Mouse (Mus musculus): Measurements from ENCODE around the gene Ddx39. TPM values are rescaled to one million over a fixed set of nuclear protein-coding genes. Genes with fewer than 3 reads are reported as not detected.

Gene Ddx39
- polyA plus RNA-seq (2015; fragmentation: Nextera tagmentation; extraction: Ambion mirVana), result 110 and 128 TPM in 2 replicates

DNA sequence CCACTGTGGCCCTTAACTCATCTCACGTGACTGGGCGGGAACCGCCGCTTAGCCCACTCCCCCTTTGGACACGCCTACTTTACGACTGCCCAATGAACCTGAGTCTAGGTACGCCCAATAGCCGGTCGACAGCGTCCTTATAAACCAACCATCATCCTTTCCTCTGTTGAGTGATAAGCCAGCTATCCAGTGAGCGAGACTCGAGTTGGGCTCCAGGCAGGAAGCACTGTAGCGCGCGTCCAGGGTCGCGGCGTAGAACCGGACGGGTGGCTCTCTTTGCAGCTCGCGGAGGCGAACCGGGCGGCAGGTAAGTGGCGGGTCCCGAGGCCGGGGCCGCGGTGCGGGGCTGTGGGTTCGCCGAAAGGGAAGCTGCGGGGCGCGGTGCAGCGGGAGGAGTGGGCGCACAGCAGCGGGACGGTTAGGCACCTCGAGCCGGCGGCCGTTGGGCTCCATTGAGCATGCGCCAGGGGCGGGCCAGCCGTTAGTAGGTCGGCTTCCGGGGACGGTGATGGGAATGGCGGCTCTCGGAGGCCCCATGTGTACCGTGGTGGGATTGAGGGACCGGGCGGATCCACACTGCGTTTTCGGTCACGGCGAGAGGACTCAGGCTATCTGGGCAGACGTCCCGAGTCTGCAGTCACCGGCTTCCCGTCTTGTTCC, at the start of gene Ddx39:
Gene Ddx39, plus strand, starts transcription at position 147 of the 660 bp plus-strand sequence.
- WGBS, result under 1% methylated on average over 62 of the region's 63 CpGs
- Histone ChIP-seq H3K4me1 (replicated peaks; ENCODE audit: insufficient read depth, low read length) (0 out of 2 replicates have a peak, but pooled peaks cover 7% of the 10 kb centered on the region), H3K36me3 (ENCODE audit: insufficient read depth, low read length) (peaks cover 9% of the 10 kb centered on the region), H3K9ac (ENCODE audit: low read depth, low read length) (peak within 1 kb of the TSS; percentile 91), H3K27me3 (ENCODE audit: insufficient read depth, low read length) (no peaks in the 10 kb centered on the region), H3K4me2 (ENCODE audit: low read length) (peak within 1 kb of the TSS; percentile 69), H3K27ac (peak within 1 kb of the TSS; percentile 96), H3K9me3 (replicated peaks; ENCODE audit: low read length) (no peaks in the 10 kb centered on the region), H3K4me3 (replicated peaks; ENCODE audit: low read depth, low read length) (peak within 1 kb of the TSS; percentile 73)
- ATAC-seq (replicated peaks; ENCODE audit: low FRiP score, low read depth) (peak; percentile 99), DNase-seq (ENCODE audit: low spot score) (peak; percentile 100)
- TF ChIP-seq CTCF (IDR thresholded peaks at IDR 0.05; ENCODE audit: low read depth), result no peak

DNA sequence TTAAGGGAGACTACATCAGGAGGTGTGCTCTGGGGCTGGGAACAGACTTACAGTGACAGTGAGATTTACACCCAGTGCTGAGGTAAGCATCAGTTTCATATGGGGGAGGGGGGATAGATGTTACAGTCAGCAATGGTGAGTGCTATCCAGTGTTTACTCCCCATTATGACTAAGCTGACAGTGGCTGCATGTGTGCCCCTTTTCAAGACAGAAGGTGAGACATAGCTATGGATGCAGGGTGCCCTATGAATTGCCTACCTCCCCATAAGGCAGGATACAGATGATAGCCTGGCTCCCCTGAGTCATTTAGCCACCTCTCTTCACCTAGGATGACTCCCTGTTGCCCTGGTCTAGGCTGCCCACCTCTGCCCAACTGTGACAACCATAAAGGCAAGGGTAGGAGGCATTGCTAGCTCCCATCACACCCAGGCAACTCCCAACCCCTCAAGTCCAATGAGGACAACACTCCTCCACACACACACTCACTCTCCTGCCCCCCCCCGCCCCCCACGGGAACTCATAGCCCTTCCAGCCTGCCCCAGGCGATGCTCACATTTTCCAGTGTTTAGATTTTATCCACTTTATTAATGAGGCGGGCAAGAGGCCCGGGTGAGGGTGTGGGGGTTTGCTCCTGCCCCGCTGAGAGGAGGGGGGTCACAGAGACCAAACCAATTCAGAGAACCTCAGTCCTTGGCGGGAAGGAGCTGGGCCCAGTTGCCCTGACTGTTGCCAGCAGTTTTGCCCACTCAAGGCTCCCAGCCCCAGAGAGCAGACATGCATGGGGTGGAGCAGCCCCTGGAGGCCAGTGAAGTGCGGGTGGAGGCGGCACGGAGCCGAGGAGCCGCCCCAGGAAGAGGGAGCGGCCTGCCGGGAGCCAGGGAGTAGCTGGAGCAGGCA, 48.8 kb upstream of the Ddx39 start, which contains the start of gene Ptger1:
Gene Ptger1, plus strand, starts transcription at position 710 of the 897 bp plus-strand sequence.
- DNase-seq (ENCODE audit: low spot score) (peak; percentile 62), ATAC-seq (replicated peaks; ENCODE audit: low FRiP score, low read depth) (peak; percentile 27)
- H3K4me2 ChIP-seq (ENCODE audit: low read length), result peak within 1 kb of the TSS; percentile 28
- peaks cover 50% of the 10 kb centered on the region for H3K4me1 ChIP-seq (replicated peaks; ENCODE audit: insufficient read depth, low read length)
- H3K27ac ChIP-seq, result peak within 1 kb of the TSS; percentile 76
- H3K27me3 ChIP-seq (ENCODE audit: insufficient read depth, low read length), result no peaks in the 10 kb centered on the region
- WGBS, result 8% methylated on average over 14 of the region's 14 CpGs
- H3K9me3 ChIP-seq (replicated peaks; ENCODE audit: low read length), result no peaks in the 10 kb centered on the region
- H3K9ac ChIP-seq (ENCODE audit: low read depth, low read length), result peak within 1 kb of the TSS; percentile 51; the same call in 1 of the 2 replicates
- 0 out of 2 replicates have a peak, but pooled peaks have one; percentile 8 for TF ChIP-seq CTCF (IDR thresholded peaks at IDR 0.05; ENCODE audit: low read depth)
- H3K36me3 ChIP-seq (ENCODE audit: insufficient read depth, low read length), result peaks cover 18% of the 10 kb centered on the region
- no peak within 1 kb of the TSS; the same call in 1 of the 2 replicates for H3K4me3 ChIP-seq (replicated peaks; ENCODE audit: low read depth, low read length)

DNA sequence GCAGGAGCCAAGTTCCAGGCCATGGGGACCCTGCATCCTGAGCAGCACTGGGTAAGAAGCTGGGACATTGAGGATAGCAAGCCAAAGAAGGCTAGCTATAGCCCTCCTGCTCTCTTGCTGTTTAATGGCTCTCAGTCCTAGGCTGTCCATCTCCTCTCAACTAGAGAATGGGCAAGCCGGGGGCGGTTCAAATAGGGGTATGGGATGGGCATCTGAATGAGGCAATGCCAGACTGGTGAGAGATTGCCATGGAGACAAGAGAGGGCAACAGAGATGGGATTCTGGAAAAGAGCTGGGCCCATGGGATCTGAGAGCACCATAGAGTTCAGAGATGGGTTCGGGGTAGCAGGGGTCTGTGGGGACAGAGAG, 48.1 kb upstream of the Ddx39 start:
- Histone ChIP-seq H3K4me3 (replicated peaks; ENCODE audit: low read depth, low read length) (no peak overlapping the region; the same call in 1 of the 2 replicates), H3K4me1 (replicated peaks; ENCODE audit: insufficient read depth, low read length) (peaks cover 44% of the 10 kb centered on the region), H3K9ac (ENCODE audit: low read depth, low read length) (peak overlapping the region; percentile 51; the same call in 1 of the 2 replicates), H3K36me3 (ENCODE audit: insufficient read depth, low read length) (peaks cover 25% of the 10 kb centered on the region), H3K27me3 (ENCODE audit: insufficient read depth, low read length) (no peaks in the 10 kb centered on the region), H3K4me2 (ENCODE audit: low read length) (peak overlapping the region; percentile 28), H3K9me3 (replicated peaks; ENCODE audit: low read length) (no peaks in the 10 kb centered on the region), H3K27ac (peak overlapping the region; percentile 76)
- WGBS, result 88% methylated on average over 3 of the region's 3 CpGs
- DNase-seq (ENCODE audit: low spot score) (no peak), ATAC-seq (replicated peaks; ENCODE audit: low FRiP score, low read depth) (no peak)
- no peak for TF ChIP-seq CTCF (IDR thresholded peaks at IDR 0.05; ENCODE audit: low read depth)

DNA sequence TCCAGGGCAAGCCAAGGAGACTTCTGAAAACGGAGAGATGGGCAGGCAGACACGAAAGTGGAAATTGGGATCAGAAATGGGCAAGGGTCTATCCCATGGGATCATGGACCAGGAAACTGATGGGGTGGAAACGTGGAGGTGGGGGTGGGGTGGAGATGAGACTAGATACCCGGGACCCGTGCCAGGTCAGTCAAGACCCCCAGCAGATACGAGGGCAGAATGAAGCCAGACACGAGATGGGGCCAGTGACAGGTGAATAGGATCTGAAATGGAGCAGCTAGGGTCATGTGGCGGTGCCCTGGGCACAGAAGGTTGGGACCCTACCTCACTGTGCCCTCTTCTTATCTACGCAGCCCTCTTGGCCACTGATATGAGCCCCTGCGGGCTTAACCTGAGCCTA, 47.5 kb upstream of the Ddx39 start:
- Histone ChIP-seq H3K27ac (peak overlapping the region; percentile 8; the same call in 1 of the 2 replicates), H3K4me1 (replicated peaks; ENCODE audit: insufficient read depth, low read length) (peaks cover 38% of the 10 kb centered on the region), H3K4me3 (replicated peaks; ENCODE audit: low read depth, low read length) (no peak overlapping the region), H3K9ac (ENCODE audit: low read depth, low read length) (no peak overlapping the region), H3K9me3 (replicated peaks; ENCODE audit: low read length) (no peaks in the 10 kb centered on the region), H3K36me3 (ENCODE audit: insufficient read depth, low read length) (peaks cover 31% of the 10 kb centered on the region), H3K4me2 (ENCODE audit: low read length) (peak overlapping the region; percentile 28), H3K27me3 (ENCODE audit: insufficient read depth, low read length) (no peaks in the 10 kb centered on the region)
- no peak for DNase-seq (ENCODE audit: low spot score)
- 79% methylated on average over 10 of the region's 10 CpGs for WGBS
- TF ChIP-seq CTCF (IDR thresholded peaks at IDR 0.05; ENCODE audit: low read depth), result no peak
- no peak for ATAC-seq (replicated peaks; ENCODE audit: low FRiP score, low read depth)

DNA sequence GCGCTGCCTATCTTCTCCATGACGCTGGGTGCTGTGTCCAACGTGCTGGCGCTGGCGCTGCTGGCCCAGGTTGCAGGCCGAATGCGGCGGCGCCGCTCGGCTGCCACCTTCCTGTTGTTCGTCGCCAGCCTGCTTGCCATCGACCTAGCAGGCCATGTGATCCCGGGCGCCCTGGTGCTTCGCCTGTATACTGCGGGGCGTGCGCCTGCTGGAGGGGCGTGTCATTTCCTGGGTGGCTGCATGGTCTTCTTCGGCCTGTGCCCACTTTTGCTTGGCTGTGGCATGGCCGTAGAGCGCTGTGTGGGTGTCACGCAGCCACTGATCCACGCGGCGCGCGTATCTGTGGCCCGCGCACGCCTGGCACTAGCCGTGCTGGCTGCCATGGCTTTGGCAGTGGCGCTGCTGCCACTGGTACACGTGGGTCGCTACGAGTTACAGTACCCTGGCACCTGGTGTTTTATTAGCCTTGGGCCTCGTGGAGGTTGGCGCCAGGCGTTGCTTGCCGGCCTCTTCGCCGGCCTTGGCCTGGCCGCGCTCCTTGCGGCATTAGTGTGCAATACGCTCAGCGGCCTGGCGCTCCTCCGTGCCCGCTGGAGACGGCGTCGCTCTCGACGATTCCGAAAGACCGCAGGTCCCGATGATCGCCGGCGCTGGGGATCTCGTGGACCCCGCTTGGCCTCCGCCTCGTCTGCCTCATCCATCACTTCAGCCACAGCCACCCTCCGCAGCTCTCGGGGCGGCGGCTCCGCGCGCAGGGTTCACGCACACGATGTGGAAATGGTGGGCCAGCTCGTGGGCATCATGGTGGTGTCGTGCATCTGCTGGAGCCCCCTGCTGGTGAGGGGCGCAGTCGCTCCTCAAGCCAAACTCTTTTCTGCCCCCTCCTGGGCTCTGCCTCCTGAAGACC, 46.7 kb upstream of the Ddx39 start:
- H3K4me1 ChIP-seq (replicated peaks; ENCODE audit: insufficient read depth, low read length), result peaks cover 34% of the 10 kb centered on the region
- peak overlapping the region; percentile 45 for H3K9ac ChIP-seq (ENCODE audit: low read depth, low read length)
- peak overlapping the region; percentile 60 for H3K4me2 ChIP-seq (ENCODE audit: low read length)
- ATAC-seq (replicated peaks; ENCODE audit: low FRiP score, low read depth), result peak; percentile 26
- WGBS, result 29% methylated on average over 79 of the region's 80 CpGs
- peak; percentile 91 for DNase-seq (ENCODE audit: low spot score)
- no peaks in the 10 kb centered on the region for H3K27me3 ChIP-seq (ENCODE audit: insufficient read depth, low read length)
- peaks cover 37% of the 10 kb centered on the region for H3K36me3 ChIP-seq (ENCODE audit: insufficient read depth, low read length)
- H3K9me3 ChIP-seq (replicated peaks; ENCODE audit: low read length), result no peaks in the 10 kb centered on the region
- H3K27ac ChIP-seq, result peak overlapping the region; percentile 47; the same call in 1 of the 2 replicates
- peak; percentile 90 for TF ChIP-seq CTCF (IDR thresholded peaks at IDR 0.05; ENCODE audit: low read depth)
- H3K4me3 ChIP-seq (replicated peaks; ENCODE audit: low read depth, low read length), result peak overlapping the region; percentile 27

All from kidney, postnatal 0 days (tissue).